Mouse (Mus musculus): ENCODE measurements around the gene Nsun7. TPM values are rescaled to one million over a fixed set of nuclear protein-coding genes. Genes with fewer than 3 reads are reported as not detected.

Nsun7 gene
- polyA plus RNA-seq, 1 experiment, result 5.0 TPM

- peak; percentile 26 for DNase-seq (ENCODE audit: low read depth)
These were observed 21.0 kb downstream of the Nsun7 start for GRCm38 (mm10) chr5:66280742-66281141.

GRCm38 (mm10) chr5:66294106-66294625 is 34.5 kb downstream of the Nsun7 start:
- no peak for TF ChIP-seq CTCF (IDR thresholded peaks at IDR 0.05; ENCODE audit: borderline replicate concordance, extremely low read depth, insufficient read depth, insufficient read length)
- TF ChIP-seq POLR2A (IDR thresholded peaks at IDR 0.05; ENCODE audit: borderline replicate concordance, extremely low read depth, insufficient read depth, insufficient read length, poor library complexity, severe bottlenecking), result no peak
- no peak for DNase-seq (ENCODE audit: low read depth)

More at GRCm38 (mm10) chr5:66280742-66281141, 21.0 kb downstream of the Nsun7 start:
- TF ChIP-seq POLR2A (IDR thresholded peaks at IDR 0.05; ENCODE audit: borderline replicate concordance, extremely low read depth, insufficient read depth, insufficient read length, poor library complexity, severe bottlenecking) (no peak), CTCF (IDR thresholded peaks at IDR 0.05; ENCODE audit: borderline replicate concordance, extremely low read depth, insufficient read depth, insufficient read length) (peak; percentile 30; the same call in 1 of the 2 replicates)

GRCm38 (mm10) chr5:66294952-66295351 is 35.3 kb downstream of the Nsun7 start:
- TF ChIP-seq CTCF (IDR thresholded peaks at IDR 0.05; ENCODE audit: borderline replicate concordance, extremely low read depth, insufficient read depth, insufficient read length) (no peak), POLR2A (IDR thresholded peaks at IDR 0.05; ENCODE audit: borderline replicate concordance, extremely low read depth, insufficient read depth, insufficient read length, poor library complexity, severe bottlenecking) (no peak)
- no peak for DNase-seq (ENCODE audit: low read depth)

- DNase-seq (ENCODE audit: low read depth), result no peak
- TF ChIP-seq POLR2A (IDR thresholded peaks at IDR 0.05; ENCODE audit: borderline replicate concordance, extremely low read depth, insufficient read depth, insufficient read length, poor library complexity, severe bottlenecking), result no peak
- no peak for TF ChIP-seq CTCF (IDR thresholded peaks at IDR 0.05; ENCODE audit: borderline replicate concordance, extremely low read depth, insufficient read depth, insufficient read length)
These were observed 36.4 kb downstream of the Nsun7 start for GRCm38 (mm10) chr5:66296116-66296515.

GRCm38 (mm10) chr5:66298856-66299255 is 39.2 kb downstream of the Nsun7 start:
- TF ChIP-seq CTCF (IDR thresholded peaks at IDR 0.05; ENCODE audit: borderline replicate concordance, extremely low read depth, insufficient read depth, insufficient read length) (no peak), POLR2A (IDR thresholded peaks at IDR 0.05; ENCODE audit: borderline replicate concordance, extremely low read depth, insufficient read depth, insufficient read length, poor library complexity, severe bottlenecking) (no peak)
- DNase-seq (ENCODE audit: low read depth), result peak; percentile 49

- no peak for TF ChIP-seq POLR2A (IDR thresholded peaks at IDR 0.05; ENCODE audit: borderline replicate concordance, extremely low read depth, insufficient read depth, insufficient read length, poor library complexity, severe bottlenecking)
- no peak for TF ChIP-seq CTCF (IDR thresholded peaks at IDR 0.05; ENCODE audit: borderline replicate concordance, extremely low read depth, insufficient read depth, insufficient read length)
- DNase-seq (ENCODE audit: low read depth), result no peak
These were observed 40.9 kb downstream of the Nsun7 start for GRCm38 (mm10) chr5:66300576-66300975.

- TF ChIP-seq POLR2A (IDR thresholded peaks at IDR 0.05; ENCODE audit: borderline replicate concordance, extremely low read depth, insufficient read depth, insufficient read length, poor library complexity, severe bottlenecking) (no peak), CTCF (IDR thresholded peaks at IDR 0.05; ENCODE audit: borderline replicate concordance, extremely low read depth, insufficient read depth, insufficient read length) (no peak)
These were observed 42.6 kb downstream of the Nsun7 start for GRCm38 (mm10) chr5:66302085-66302815.

GRCm38 (mm10) chr5:66302873-66303272 is 43.2 kb downstream of the Nsun7 start:
- no peak for TF ChIP-seq POLR2A (IDR thresholded peaks at IDR 0.05; ENCODE audit: borderline replicate concordance, extremely low read depth, insufficient read depth, insufficient read length, poor library complexity, severe bottlenecking)
- TF ChIP-seq CTCF (IDR thresholded peaks at IDR 0.05; ENCODE audit: borderline replicate concordance, extremely low read depth, insufficient read depth, insufficient read length), result no peak
- no peak for DNase-seq (ENCODE audit: low read depth)

More at GRCm38 (mm10) chr5:66302085-66302815, 42.6 kb downstream of the Nsun7 start:
- no peak for DNase-seq (ENCODE audit: low read depth)

- DNase-seq (ENCODE audit: low read depth), result peak; percentile 81
- TF ChIP-seq POLR2A (IDR thresholded peaks at IDR 0.05; ENCODE audit: borderline replicate concordance, extremely low read depth, insufficient read depth, insufficient read length, poor library complexity, severe bottlenecking) (no peak), CTCF (IDR thresholded peaks at IDR 0.05; ENCODE audit: borderline replicate concordance, extremely low read depth, insufficient read depth, insufficient read length) (no peak)
These were observed 44.8 kb downstream of the Nsun7 start for GRCm38 (mm10) chr5:66304300-66305067.

- DNase-seq (ENCODE audit: low read depth), result peak; percentile 76
- no peak for TF ChIP-seq POLR2A (IDR thresholded peaks at IDR 0.05; ENCODE audit: borderline replicate concordance, extremely low read depth, insufficient read depth, insufficient read length, poor library complexity, severe bottlenecking)
- no peak for TF ChIP-seq CTCF (IDR thresholded peaks at IDR 0.05; ENCODE audit: borderline replicate concordance, extremely low read depth, insufficient read depth, insufficient read length)
These were observed 45.8 kb downstream of the Nsun7 start for GRCm38 (mm10) chr5:66305511-66305910.

GRCm38 (mm10) chr5:66310328-66310727 is 50.6 kb downstream of the Nsun7 start:
- no peak for TF ChIP-seq CTCF (IDR thresholded peaks at IDR 0.05; ENCODE audit: borderline replicate concordance, extremely low read depth, insufficient read depth, insufficient read length)
- no peak for TF ChIP-seq POLR2A (IDR thresholded peaks at IDR 0.05; ENCODE audit: borderline replicate concordance, extremely low read depth, insufficient read depth, insufficient read length, poor library complexity, severe bottlenecking)
- no peak for DNase-seq (ENCODE audit: low read depth)
